Mouse (Mus musculus): ENCODE measurements around the gene Gm36028. TPM values are rescaled to one million over a fixed set of nuclear protein-coding genes. Genes with fewer than 3 reads are reported as not detected.
A peak's percentile ranks its signal among the peaks of the same experiment; 100 is the strongest.

Gene Gm36028
- under 1 TPM; 0.36 to 0.39 TPM for total RNA-seq (2021)
- long read RNA-seq, experiment 1, result 0 reads
- long read RNA-seq, experiment 2, result 0 reads

DNA sequence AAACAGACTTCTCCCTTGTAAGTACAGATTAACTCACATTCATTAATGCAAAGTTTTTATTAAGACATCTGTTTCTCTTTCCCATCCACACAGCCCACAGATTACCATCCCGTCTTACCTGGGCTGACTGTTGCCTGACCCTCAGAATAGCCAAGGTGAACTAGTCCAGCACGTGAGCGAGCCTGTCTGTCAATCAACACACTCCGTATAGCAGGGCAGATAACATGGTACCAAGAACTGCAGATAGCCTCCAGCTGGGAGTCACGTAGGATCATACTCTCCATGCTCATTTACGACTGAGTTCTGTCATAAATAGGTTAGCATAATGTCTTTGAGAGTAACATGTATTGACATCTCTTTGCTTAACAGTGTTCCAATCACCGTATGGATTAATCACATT, at the start of gene Gm36028:
Gene Gm36028, minus strand, starts transcription at position 118 of the 400 bp plus-strand sequence.
- DNase-seq, result no peak

DNA sequence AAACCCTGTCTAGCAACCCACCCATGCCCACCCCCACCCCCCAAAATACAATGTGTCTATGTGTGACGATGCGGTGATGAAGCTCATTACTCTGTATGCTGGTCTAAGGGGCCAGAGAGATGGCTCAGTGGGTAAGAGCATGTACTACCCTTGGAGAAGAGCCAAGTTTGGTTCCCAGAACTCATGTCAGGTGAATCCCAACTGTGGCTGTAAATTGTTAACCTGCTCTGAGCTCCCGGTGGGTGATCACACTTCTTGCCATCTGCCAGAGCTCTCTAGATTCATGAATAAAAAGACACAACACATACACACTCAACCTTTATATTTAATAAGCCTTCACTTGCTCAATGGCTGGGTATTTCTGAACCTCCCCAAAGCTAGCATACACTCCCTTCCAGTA, 45.5 kb upstream of the Gm36028 start:
- no peak for DNase-seq

DNA sequence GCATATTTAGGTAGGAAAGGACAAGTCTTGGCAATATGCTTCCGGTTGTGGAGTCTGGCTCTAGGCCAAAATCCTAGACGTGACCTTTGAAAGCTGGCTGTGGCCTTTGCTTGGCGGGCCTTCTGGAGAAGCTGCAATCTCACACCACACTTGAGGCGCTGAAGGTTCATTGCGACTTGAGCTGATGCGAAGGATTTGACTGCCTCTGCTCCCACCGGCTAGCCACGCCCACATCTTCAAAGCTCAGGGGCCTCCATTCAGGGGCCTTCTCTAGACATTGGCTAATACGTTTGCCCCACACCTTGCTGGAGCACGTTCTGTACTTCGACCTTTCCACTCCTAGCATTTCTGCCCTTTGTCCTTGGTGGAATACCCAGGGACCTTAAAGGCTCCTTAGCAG, 40.4 kb upstream of the Gm36028 start:
- DNase-seq, result no peak

DNA sequence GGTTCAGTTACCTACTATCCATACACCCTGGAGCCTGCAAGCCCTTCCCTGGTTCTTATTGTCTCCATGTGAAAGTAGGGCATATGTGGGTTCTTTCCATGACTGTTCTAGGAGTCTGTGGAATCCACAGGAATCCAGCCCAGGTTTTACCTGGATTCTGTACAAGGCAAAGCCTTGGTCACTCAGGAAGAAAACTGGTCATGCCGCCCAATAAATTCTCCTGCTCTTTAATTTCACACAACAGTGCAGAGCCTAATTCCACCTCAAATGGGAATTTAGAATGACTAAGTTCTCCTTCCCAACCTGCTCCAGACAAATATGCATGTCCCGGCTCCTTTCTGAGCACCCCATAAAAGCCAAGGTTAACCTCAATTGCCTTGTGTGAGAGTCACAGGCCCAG, 38.4 kb upstream of the Gm36028 start:
- DNase-seq, result peak; percentile 34

DNA sequence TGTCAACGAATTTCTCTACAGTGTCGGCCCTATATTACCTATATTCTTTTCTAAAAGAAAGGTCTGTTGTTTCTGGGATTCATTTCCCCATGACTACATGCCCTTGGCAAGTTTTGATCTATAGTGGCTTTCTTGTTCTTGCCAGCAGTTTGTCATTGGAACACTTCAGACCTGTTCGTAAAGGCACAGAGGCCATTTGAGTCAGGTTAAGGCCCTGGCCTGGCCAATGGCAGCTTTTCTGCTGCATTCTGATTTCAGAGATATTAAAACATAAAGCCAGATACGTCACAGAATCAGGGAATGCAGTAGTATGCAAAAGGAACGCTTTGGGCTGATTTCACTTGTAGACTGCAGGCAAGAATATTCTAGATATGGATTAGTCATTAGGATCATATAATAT, 37.8 kb upstream of the Gm36028 start:
- no peak for DNase-seq

DNA sequence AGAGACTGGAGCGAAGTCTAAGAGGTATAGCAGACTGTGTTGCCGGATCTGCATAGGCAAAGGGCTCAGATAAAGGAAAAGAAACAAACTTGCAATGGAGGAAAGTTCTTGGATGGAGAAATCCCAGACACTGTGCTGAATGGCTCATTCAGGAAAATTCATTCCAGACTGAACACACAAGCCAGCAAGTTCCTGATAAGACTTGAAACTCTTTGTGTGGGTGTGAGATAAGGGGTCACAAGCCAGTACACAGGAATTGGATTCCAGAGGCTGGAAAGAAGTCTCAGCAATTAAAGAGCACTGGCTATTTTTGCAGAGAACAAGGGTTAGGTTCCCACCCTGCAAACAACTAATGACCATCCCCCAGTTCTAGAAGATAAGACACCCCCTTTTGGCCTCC, 33.0 kb upstream of the Gm36028 start:
- no peak for DNase-seq

DNA sequence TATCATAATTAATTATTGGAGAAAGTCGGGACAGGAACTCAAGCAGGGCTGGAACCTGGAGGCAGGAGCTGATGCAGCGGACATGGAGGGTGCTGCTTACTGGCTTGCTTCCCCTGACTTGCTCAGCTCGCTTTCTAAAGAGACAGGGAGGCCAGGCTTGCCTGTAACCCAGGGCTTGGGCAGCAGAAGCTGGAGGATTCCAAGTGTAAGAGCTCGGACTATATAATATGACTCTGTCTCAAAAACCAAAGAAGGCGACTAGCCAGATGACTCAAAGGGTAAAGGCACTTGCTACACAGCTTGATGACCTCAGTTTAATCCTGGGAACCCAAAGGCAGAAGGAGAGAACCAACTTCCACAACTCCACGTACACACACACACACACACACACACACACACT, 32.4 kb upstream of the Gm36028 start:
- no peak for DNase-seq

DNA sequence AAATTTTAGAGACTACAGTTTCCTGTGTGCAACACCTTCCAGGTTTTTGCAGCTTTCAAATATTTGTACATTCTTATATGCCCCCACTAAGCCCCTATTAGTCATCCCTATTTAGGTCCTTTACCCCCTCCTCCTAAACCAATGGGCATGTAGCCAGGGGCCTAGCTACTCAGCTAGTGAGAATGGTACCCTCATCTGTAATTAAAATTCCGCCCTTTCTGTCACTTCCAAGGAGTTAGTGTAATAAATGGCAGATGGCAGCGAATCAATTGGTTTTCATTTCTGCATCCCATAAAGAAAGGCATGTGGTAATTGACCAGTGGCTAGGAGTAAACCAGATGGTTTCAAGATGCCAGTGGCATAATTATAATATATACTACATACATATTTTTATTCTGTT, 31.7 kb upstream of the Gm36028 start:
- DNase-seq, result no peak

DNA sequence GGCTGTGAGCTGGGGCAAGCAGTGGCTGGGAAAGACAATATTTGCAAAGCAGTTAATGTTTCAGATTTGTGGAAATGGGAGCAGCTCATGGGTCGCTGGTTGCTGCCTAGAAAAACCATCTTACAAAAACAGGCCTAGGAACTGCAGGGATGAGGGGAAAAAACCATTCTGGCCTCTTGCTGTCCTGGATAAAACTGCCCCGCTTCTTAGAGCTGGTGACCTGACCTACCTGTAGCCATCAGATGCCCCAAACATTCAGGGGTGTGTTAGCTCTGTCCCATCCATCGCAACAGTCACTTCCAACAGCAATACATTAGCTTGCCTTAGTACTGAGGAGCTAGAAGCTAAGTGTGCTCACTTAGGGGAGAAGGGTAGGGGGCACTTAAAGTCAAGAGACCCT, 28.0 kb upstream of the Gm36028 start:
- no peak for DNase-seq

DNA sequence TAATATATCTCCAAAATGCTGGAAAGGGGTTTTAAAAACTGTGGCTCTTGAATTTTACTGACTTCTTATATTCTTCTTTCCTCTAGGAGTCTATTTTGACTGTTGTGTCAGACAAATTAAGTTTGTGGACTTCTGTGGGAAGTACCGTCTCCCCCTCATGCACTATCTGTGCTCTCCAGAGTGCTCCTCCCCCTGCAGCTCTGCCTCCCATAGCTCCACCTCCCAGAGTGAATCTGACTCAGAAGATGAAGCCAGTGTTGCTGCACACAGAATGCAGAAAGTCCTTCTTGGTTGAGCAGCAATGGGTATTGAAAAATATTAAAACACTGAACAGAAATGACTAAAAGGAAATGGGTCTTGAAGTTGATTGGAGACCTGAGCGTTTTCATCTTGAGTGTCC, 20.2 kb upstream of the Gm36028 start:
- peak; percentile 44 for DNase-seq

DNA sequence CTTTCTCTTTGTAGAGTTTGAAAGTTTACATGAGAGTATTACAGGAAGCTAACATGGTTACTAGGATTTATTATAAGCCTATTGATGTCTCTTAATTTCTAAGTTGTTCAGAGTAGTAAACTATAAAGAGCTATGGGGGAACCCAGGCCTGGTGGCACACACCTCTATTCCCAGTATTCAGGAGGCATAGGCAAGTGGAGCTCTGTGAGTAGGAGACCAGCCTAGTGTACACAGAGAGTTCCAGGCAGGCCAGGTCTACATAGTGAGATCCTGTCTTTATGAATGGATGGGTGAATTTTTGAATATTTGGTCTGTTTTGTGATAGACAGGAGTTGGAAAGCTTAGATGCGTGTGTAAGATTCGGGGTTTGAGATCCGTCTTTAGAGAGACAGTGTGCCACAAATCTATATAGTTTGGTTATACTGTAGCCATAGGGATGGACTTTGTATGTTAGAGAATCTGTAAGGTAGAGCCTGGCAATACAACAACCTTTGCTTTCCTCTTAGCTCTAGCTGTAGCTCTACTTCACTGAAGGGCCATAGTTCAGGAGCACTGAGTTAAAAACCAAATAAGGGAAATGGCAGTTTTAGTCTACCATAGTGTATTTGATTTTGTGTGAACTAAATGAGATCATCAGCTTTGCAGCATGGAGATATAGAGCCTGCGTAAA, 18.9 kb upstream of the Gm36028 start:
- no peak for DNase-seq

DNA sequence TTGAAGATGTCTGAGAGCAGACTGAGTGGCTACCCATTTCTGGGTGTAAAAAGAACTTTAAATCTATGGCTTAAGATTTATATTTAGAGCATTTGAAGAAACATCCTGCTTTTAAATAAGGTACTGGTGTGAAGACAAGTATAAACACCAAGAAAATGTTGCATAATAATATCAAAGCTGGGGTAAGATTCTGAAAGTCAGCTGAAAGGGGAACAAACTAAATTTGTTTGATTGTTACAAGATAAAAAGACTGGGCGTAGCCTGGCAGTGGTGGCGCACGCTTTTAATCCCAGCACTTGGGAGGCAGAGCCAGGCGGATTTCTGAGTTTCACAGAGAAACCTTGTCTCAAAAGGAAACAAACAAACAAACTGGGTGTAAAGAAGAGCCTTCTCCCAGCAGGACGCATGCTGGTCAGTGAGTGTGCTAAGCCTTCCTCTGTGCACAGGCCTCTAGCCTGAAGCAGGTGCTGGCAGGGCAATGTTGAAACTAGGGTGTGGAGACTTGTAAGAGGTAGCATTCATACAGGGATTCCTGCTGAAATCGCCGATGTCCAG, 18.1 kb upstream of the Gm36028 start:
- DNase-seq, result no peak

DNA sequence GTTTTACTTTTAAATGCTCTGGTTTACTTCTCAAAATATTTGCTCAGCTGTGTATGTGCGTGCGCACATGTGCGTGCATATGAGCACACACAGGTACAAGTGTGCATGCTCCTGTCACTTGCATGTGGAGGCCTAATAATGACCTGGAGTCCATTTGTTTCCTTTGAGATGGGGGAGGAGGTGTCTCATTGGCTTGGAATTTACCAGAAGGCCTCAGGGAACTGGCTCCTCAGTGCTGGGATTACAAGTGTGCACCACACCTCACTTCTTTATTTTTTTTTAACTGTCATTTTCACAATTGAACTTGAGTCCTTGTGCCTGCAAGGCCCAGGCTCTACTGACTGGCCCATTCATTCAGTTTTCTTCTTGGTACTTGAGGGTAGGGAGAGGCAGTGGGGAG, 16.5 kb upstream of the Gm36028 start:
- no peak for DNase-seq

DNA sequence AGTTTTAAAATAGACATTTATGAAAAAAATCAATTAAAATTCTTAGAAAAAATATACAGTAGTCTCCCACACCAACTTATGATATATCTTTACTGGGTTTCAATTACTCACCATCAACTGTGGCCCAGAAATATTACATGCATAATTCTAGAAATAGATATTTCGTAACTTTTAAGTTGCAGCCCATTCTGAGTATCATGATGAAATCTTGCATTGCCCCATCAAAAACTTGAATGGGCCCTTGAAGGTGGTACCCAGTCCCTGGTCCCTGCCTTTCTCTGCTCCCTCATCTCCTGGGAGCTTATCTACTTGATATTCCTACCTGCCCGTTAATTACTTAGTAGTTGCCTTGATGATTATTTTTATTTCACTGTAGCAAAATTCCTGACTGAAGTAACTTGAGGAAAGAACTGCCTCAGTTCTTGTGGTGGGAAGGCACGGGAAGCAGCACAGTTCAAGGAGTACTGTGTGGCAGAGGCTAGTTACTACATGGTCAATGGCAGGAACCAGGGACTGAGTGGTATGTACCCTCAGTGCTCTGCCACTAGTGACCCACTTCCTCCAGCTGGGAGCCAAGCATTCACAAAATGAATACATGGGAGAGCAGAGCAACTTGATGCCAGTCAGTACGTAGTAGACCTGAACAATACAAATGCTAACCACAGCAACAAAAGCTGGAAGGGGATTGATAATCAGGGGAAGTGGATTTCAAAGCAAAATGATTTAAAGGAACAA, 13.7 kb upstream of the Gm36028 start:
- DNase-seq, result no peak

DNA sequence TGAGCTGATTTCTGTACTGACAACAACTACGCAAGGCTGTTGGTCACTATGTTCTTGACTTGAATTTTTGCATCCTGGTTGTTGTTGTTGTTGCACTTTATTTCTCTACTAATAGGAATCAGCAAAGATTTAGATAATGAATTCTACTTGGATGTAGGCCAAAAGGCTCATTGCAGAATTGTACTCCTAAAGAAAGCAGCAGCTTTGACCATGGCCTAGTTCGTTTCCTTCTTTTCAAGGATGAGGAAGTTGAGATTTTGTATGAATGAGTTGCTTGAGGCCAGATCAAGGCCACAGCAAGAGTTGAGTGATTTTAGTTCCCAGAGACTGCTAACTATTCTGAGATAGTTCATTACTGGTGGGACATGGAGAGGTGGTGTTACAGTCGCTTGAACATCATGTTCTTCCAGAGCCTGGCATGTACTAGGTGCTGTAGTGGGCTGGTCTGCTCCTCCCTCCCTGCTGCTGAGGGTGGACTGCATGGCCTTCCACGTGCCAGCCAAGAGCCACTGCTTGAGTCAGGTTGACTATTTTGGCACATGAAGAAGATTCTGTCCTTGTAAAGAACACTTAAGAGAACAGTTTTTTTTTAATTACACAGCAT, 10.3 kb upstream of the Gm36028 start:
- DNase-seq, result peak; percentile 65

DNA sequence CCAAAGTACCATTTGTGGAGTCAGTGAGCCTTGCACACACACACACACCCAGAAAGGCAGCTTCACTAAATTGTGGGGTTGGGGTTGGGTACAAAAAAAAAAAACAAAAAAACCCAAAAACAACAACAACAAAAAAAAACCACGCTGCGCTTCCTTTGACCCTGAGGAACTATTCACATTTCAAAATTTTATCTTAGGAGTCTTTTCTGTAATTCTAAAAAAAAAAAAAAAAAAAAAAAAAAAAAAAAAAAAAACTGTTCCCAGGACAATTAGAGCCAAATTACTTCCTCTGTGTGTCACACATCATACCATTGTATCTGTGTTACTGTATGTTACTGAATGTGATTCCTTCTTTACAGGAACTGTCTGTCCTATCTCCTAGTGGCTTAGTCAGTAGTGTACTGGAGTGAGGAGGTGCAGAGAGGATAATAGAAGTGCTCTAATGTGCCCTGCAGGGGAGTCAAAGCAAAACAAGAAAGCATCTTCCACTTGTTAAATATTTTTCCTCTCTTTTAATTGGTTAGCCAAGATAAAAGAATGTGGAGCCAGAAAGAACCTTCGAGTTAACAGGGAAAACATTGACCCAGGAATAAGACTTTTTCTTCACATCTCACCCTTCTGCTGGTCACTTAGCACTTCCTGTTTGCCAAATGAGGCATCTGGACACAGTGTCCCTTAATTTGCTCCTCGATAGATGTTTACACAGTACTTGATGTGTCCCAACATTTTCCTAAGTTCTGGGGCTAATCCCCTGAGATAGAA, 8.7 kb upstream of the Gm36028 start:
- peak; percentile 44 for DNase-seq

DNA sequence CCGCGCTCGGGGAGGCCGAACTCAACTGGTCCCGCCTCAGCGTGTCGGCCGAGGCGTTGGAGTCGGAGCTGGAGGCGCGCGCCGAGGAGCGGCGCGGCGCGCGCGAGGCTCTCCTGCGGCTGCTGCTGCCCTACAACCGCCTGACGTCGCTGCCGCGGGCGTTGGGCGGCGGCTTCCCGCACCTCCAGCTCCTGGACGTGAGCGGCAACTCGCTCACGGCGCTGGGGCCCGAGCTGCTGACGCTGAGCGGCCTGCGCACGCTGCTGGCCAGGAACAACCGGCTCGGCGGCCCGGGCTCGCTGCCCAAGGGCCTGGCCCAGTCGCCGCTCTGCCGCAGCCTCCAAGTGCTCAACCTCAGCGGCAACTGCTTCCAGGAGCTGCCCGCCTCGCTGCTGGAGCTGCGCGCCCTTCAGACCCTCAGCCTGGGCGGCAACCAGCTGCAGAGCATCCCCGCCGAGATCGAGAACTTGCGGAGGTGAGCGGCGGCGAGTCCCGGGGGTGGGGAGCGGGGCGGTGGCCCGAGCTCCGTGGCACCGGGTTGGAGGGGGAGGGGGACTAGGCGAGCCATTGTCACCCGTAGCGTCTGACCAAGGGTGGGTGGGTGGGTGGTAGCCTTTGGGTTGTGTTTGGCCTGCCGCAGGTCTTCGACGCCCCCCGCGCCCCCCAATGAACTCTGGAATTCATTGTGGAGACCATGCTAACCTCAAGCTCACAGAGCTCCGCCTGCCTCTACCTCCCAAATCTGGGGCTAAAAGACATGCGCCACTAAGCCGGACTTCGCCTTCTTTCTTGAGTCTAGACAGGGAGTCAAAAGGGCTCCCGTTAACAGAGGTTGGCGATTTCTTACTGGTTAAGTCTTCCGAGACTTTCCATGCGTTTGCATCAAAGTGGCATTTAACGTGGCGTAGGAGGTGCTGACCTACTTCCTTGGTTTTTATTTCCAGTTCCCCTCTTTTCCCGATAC, 7.8 kb upstream of the Gm36028 start:
- peak; percentile 66 for DNase-seq

DNA sequence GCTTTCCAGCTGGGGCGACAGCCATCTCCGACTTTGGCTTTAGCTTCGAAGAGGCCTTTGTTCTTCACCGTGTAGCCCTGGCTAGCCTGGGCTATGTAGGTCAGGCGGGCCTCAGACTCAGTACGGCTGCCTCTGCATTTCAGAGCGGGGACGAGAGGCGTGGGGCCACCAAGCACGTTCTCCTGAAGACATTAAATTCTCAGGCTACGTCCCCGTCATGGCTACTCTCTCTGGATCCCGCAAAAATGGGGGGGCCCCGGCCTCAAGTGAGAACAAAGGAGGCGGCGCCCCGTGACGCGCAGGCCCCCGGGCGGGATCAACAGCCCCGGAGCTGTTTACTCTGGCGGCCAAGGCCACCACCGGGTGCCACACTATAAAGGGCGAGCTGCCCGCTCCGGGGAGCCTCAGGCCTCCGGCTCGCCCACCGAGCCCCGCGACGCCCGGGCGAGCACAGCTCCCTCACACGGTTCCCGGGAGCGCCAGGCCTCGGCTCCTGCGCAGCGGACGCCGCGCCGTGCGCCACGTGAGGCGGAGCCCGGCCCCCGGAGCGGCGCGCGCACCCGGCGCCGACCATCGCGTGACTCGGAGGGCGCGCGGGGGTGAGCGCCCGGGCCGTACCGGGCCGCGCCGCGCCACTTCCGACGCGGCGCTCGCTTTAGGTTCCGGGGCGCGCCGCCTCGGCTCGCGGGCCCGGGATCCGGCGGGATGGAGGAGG, 7.0 kb upstream of the Gm36028 start, which contains the start of gene Lrrc58:
Gene Lrrc58, plus strand, starts transcription at position 599 of the 715 bp plus-strand sequence.
- DNase-seq, result peak; percentile 89

DNA sequence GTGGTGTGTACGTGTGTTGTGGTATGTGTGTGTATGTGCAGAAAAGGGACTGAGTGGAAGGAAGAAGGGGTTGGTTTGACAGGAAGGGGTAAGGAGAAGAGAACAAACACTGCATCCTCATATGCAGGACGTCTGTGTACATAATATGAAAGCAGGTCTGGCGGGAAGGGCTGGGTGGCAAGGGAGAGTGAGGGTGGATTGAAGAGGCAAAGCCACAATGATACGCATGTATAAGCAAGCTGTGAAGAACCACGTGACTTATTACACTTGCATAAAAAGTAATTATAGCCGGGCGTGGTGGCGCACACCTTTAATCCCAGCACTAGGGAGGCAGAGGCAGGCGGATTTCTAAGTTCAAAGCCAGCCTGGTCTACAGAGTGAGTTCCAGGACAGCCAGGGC, 4.9 kb upstream of the Gm36028 start:
- DNase-seq, result no peak

DNA sequence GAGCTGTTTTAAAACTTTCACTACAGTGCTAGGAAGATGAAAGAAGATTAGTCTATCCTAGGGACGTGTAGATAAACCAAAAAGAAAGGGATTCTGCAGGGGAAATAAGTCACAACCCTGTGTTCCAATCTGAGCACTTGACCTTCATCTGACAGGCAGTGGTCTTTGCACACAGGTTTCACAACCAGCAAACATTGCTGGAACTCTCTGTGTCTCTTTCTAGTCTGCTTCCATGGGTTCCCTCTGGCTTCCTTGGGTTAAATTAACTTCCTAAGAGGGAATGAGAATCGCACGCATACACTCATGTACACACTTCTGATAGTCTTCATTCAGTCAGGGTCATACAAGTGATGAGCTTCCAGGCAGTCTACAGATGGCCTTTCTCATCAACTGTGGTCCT, 2.9 kb upstream of the Gm36028 start:
- no peak for DNase-seq

DNA sequence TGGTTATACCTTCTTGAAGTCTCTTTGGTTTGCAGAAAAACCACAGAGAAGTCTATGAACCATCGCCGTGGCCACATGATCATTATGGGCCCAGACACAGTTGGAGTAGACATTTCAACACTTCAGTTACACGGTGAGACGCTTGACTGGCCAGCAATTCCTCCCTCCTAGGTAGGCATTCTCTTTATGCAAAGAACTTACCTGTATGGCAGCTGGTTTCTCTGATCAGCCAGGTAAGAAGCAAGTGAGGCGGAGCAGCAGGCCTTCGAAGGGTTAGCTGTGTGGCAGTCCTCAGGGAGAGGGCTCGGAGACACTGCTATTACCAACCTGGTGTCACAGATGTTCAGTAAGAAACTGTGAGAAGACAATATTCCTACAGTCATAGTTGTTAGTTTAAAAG, 733 bp downstream of the Gm36028 start:
- DNase-seq, result no peak
